Mouse (Mus musculus) heart, adult 11 months (tissue): ENCODE data around the gene Acadvl.

Experiments used
- DNase-seq: peaks from one replicate; pipeline ENCODE4 v3.0.0; 2022

Acadvl gene

GRCm38 (mm10) chr11:69976271-69976670 lies 38.9 kb downstream of the Acadvl start:
- DNase-seq = no peak

GRCm38 (mm10) chr11:69974907-69975306 lies 40.3 kb downstream of the Acadvl start:
- DNase-seq = no peak

- DNase-seq = peak; percentile 78
These were observed 44.4 kb downstream of the Acadvl start for GRCm38 (mm10) chr11:69970775-69971174.

GRCm38 (mm10) chr11:69970222-69970621 lies 45.0 kb downstream of the Acadvl start:
- DNase-seq = no peak

- no peak for DNase-seq
These were observed 46.4 kb downstream of the Acadvl start for GRCm38 (mm10) chr11:69968793-69969192.

GRCm38 (mm10) chr11:69966860-69967517 lies 48.2 kb downstream of the Acadvl start:
- no peak for DNase-seq

GRCm38 (mm10) chr11:69966006-69966859 lies 49.0 kb downstream of the Acadvl start:
- DNase-seq = peak; percentile 92

GRCm38 (mm10) chr11:69965271-69966005 lies 49.8 kb downstream of the Acadvl start:
- DNase-seq = peak; percentile 85

- DNase-seq = peak; percentile 86
These were observed 50.5 kb downstream of the Acadvl start, which contains the start of gene Cldn7 for GRCm38 (mm10) chr11:69964650-69965270. Cldn7 (plus strand) TSS chr11:69964779.

- no peak for DNase-seq
These were observed 53.4 kb downstream of the Acadvl start for GRCm38 (mm10) chr11:69961841-69962240.

- DNase-seq = no peak
These were observed 54.6 kb downstream of the Acadvl start for GRCm38 (mm10) chr11:69960616-69961015.
